Mouse (Mus musculus) common myeloid progenitor, adult 5-6 weeks (primary cell): Measurements from ENCODE around the gene Ubb. TPM values are rescaled to one million over a fixed set of nuclear protein-coding genes. Genes with fewer than 3 reads are reported as not detected.
"Not testable (repeated sequence)": the region's sequence is repeated elsewhere in the genome, so short reads cannot be mapped to it uniquely, and the experiment has no call there.

Source experiments
- ATAC-seq: replicated peaks from 2 replicates; pipeline ENCODE4 v1.8.0; 2016; ENCODE audit warnings: low read depth, mild to moderate bottlenecking, moderate TSS enrichment, inconsistent platforms; ENCODE audit not compliant: poor library complexity, severe bottlenecking
- total RNA-seq: library from RNA; stranded (forward); fragments of 200-1000, 187-1606 nt; gene quantifications from 2 replicates; pipeline ENCODE4 v1.2.3, GENCODE M21; 2017

The Ubb gene
- 1,111 and 1,232 TPM in 2 replicates for total RNA-seq

DNA sequence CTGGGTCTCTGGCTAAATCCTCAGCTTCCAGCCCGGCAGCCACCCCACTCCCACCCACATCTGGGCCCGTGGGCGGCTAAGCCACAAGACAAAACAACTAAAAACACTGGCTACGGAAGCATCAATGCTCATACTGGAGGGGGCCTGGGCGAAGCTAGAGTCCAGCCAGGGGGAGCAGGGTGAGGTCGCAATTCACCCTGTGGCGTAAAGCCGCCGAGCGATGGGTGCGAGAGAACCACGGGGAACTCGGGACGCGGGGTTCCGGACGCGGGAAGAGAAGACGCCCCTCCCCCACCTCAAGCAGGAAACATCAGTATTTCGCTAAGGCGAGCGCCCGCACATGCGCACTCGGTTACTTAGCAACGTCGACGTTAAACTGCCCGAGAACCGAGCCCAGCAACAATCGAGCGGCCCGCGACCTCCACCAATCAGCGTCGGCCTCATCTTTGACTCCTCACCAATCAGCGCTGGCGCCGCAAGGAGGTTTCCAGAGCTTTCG, at the start of gene Ubb:
Gene Ubb, plus strand, starts transcription at position 445 of the 499 bp plus-strand sequence.
- peak; percentile 71 for ATAC-seq

DNA sequence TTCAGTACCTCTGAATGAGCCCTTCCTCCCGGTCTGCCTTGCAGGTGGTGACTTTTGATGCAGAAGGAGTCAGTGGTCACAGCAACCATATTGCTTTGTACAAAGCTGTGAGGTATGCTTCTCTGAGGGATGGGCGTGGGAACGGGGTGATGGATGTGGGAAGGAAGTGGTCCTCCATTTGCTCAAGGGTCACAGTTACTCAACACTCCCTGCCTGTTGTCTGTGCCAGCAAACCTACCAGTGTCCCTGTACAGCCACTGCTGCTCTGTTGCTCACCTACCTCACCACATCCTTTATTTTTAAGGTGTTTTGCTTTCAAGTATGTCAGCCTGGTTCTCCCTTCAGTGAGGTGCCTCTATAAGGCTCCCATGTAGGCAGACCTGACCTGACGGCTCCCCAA, 43.3 kb upstream of the Ubb start:
- ATAC-seq, result no peak

DNA sequence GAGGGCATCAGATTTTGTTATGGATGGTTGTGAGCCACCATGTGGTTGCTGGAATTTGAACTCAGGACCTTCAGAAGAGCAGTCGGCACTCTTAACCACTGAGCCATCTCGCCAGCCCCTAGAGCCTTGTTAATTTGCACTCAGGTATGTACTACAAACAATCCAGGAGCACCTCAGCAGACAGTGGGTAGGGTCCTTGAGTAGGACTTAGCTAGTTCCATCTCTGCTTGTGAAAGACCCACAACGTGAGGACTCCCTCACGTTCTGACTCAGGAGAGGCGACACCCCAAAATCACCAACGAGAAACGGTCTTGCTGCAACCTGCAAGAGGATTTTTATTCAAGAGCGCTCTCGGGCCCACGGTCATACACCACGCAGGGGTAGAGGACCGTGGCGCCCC, 42.6 kb upstream of the Ubb start:
- ATAC-seq, result not testable (repeated sequence)

DNA sequence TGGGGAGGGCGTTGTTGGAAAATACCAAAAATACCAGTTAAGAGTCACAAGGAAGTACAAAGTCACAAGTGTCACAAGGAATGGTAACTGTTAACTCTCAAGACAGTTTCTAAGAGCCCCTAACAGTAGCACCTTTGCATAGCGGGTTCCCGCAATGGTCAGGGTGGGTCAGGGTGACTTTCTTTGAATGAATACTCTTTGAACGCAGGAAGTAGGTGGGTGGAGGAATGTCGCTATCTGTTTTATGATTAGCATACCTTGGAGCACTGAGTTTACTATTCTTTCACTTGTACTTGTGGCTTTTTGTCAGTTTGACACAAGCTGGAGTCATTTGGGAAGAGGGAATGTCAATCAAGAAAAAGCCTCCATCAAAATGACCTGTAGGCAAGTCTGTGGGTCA, 42.2 kb upstream of the Ubb start:
- not testable (repeated sequence) for ATAC-seq

DNA sequence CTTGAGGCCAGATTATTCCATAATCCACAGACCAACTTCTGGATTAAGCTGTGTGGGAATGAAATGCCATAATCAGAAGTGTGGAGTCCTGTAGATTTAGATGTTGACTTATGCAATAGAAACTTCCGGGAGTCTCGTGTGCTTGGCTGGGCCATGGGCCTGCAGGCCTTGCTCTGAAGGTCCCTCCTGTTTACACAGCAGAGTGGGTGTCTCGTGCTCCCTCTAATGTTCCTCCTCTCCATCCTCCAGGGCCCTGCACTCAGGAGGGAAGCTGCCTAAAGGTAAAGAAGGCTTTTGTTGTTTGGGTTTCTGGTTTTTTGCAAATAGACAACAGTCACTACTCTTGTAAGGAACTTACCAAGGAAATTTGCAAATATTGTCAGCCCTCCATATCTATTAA, 41.4 kb upstream of the Ubb start:
- no peak for ATAC-seq

- ATAC-seq, result no peak
Measured at GRCm38 (mm10) chr11:62510956-62511355, 40.0 kb upstream of the Ubb start.

DNA sequence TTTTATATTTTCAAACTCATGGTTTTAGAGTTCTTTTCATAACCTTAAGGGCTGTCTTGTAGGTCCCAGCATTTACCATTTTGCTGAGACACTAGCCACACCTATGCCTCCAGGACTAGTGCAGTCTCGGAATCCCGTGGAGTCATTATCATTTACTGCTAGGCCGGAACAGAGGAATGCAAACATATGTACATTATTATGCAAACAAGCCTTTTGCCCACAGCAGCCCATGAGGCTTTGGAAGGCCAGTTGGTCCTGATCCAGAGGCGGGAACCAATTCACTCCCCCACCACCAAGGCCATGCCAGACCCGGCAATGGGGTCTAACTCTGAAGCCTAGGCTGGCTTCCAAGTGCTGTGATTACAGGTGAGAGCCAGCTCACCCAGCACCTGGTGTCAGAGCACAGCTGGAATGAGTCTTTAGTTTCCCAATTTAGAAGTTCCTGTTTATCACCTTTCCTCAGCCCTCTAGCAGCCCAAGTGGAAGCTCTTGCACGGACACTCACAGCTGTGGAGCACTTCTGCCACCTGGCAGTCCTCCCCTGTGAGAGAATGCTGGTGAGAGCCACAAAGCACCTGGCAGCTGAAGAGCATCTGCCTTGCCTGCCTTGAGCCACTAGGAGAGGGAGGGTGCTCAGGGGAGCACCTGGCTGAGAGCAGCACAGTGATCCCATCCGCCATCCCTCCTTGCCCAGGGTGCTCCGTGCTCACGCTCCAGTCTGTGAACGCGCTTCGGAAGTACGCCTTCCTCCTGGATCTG, 39.3 kb upstream of the Ubb start:
- ATAC-seq, result no peak

DNA sequence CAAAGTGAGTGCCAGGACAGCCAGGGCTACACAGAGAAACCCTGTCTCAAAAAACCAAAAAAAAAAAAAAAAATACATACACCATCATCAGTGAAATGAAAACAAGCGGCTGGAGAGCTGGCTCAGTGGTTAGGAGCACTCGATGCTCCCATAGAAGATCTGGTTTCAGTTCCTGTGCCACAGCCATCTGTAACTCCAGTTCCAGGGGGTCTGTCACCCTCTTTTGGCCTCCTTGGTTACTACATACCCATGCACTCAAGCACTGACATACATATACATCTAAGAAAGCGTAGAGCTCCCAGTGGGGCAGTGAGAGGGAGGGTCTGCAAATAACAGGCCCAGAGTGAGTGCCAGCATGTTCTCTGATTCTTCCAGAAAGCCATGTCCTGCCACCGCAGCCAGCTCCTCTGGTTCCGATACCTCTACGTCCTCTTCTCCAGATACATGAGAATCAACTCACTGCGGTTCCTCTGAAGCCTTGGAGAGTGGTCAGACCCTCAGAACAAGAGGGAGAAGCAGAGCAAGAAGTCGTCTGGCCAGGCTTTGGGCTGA, 38.4 kb upstream of the Ubb start:
- ATAC-seq, result peak; percentile 71; the same call in 1 of the 2 replicates

DNA sequence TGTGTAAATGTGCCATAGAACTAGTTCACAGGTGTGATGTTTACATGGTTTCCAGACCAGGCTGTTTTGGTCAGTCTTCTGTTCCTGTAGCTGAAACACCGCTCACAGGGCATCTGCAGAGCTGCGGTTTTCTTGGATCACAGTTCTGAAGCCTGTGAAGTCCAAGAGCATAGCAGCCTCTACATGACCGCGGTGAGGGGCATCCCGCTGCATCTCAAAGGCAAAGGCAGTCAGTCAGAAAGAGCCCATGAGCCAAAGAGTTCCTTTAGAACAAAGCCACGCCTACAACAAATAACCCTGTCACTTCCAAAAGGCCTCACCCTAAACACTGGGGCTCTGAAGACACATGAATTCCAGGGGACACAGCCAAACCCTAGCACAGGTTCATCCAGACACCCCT, 37.7 kb upstream of the Ubb start:
- ATAC-seq, result no peak

DNA sequence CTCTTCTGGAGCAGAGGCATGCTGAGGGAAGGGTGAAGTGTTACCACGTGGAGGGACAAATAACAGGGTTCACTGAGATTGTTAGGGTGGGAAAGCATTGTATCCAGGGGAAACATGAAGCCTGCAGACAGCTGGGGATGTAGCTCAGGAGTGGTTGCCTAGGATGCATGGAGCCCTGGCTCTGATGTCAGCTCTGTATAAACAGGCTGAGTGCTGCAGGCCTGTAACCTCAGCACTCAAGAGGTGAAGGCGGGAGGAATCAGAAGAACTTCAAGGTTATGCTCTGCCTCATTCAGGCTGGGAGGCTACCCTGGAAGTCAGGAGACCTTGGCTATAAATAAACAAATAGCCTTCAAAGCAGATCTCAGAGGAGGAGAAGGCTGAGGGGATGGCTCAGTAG, 32.0 kb upstream of the Ubb start:
- no peak for ATAC-seq

DNA sequence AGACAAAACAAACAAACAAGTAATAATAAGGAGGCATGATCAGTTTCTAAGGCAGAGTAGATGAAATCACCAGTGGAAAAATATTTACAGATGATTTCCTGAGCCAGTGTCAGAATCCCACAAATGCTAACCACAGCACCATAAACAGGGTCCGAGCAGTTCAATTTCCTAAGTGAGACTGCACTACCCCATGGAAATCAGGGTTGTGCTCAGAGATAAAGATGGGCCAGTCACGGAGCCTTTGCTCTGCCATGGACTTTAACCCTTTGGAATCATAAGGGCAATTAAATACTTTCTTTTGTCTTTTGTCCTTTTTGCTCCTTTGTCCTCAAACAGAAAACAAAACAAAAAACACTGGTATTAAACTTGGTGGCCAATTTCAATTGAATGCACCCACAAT, 28.7 kb upstream of the Ubb start:
- ATAC-seq, result no peak

GRCm38 (mm10) chr11:62537089-62537488, 13.9 kb upstream of the Ubb start:
- ATAC-seq, result no peak

GRCm38 (mm10) chr11:62537590-62537989, 13.4 kb upstream of the Ubb start:
- no peak for ATAC-seq

- ATAC-seq, result peak; percentile 42
Measured at GRCm38 (mm10) chr11:62538321-62539088, 12.5 kb upstream of the Ubb start.

GRCm38 (mm10) chr11:62539089-62539890, 11.7 kb upstream of the Ubb start, which contains the start of gene Cenpv:
TSS of gene Cenpv (minus strand) at chr11:62539261.
- ATAC-seq, result peak; percentile 55; the same call in 1 of the 2 replicates

- no peak for ATAC-seq
Measured at GRCm38 (mm10) chr11:62540167-62540566, 10.8 kb upstream of the Ubb start.

DNA sequence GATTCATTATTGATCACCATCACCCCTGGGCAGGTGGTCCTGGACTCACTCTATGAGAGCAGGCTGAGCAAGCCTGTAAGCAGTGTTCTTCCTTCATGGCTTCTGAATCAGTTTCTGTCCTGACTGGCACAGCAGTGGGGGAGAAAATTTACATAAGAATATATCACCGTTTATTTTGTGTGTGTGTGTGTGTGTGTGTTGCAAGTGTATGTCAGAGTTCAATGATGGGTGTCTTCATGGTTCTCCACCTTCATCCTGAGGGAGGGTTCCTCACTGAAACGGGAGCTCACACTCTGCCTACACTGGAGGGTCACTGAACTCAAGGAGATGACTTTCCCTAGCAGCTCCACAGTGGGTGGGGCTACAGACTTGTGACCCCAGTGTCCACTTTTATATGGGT, 10.0 kb upstream of the Ubb start:
- no peak for ATAC-seq

DNA sequence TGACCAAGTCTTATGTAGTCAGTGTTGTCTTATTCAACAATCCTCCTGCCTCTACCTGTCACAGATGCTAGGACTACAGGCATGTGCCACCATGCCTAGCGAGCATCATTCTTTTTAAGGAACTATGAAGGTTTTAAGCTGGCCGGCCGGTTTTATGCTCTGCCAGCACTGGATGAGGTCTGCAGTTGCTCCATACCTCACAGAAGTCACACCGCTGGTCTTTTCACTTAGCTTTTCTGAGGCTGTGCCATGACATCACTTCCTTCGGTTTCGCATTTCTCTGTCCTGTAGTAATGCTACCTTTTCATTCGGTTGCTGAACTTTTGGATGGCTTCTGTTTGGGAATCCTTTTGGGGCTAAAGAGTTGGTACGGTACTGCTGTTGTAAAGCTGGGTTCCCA, 9.4 kb upstream of the Ubb start:
- no peak for ATAC-seq

DNA sequence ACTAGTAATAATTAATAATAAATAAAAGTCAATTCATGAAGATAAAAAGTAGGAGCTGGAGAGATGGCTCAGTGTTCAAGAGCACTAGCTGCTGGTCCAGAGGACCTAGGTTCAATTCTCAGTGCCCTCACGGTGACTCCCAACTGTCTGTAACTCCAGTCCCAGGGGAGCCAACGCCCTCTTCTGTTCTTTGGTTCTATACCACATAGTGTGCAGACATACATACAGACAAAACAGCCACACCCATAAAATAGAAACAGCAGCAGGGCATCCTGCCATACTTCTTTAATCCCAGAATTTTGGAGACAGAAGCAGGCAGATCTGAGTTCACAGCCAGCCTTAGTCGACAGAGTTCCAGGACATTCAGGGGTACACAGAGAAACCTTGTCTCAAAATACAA, 7.0 kb upstream of the Ubb start:
- ATAC-seq, result no peak

- ATAC-seq, result peak; percentile 14; the same call in 1 of the 2 replicates
Measured at GRCm38 (mm10) chr11:62549782-62550181, 1.2 kb upstream of the Ubb start.
